25 mouse cellular contexts compared by ENCODE assay signal in genomic region chr15:97177806-97178205, GRCm38 (mm10).
A peak's percentile ranks its signal among the peaks of the same experiment; 100 is the strongest.
DNase-seq lines count a peak whose midpoint lies in the region; ATAC-seq and TF ChIP-seq lines count a peak whose summit lies in the region.
"Had no signal": no experiment of that assay in that cellular context is flagged by ENCODE, and none has a peak within 500 bp of the region (broad histone marks: within the 10 kb centered on the region; RNA-seq: fewer than 3 reads in every experiment).

No protein-coding gene starts in this region.

- no peaks in the 10 kb centered on the region for H3K36me3 ChIP-seq in embryonic facial prominence, embryonic 12.5 days
- H3K36me3 ChIP-seq in embryonic facial prominence, embryonic 10.5 days (replicated peaks): no peaks in the 10 kb centered on the region
- no peaks in the 10 kb centered on the region for H3K36me3 ChIP-seq in kidney, embryonic 15.5 days
- no peaks in the 10 kb centered on the region for H3K36me3 ChIP-seq in midbrain, embryonic 14.5 days (ENCODE audit: control insufficient read depth, insufficient read depth, low read length)
- no peaks in the 10 kb centered on the region for H3K36me3 ChIP-seq in midbrain, postnatal 0 days (ENCODE audit: insufficient read depth, low read length)
- H3K36me3 ChIP-seq: hindbrain, embryonic 10.5 days; liver, embryonic 15.5 days; neural tube, embryonic 13.5 days had no signal

- no peak overlapping the region for H3K9ac ChIP-seq in embryonic facial prominence, embryonic 12.5 days
- no peak overlapping the region for H3K9ac ChIP-seq in kidney, embryonic 15.5 days
- no peak overlapping the region for H3K9ac ChIP-seq in midbrain, embryonic 14.5 days (replicated peaks; ENCODE audit: low read length)
- no peak overlapping the region for H3K9ac ChIP-seq in midbrain, postnatal 0 days (replicated peaks; ENCODE audit: low read length, poor library complexity, severe bottlenecking)
- H3K9ac ChIP-seq: liver, embryonic 15.5 days; lung, embryonic 14.5 days; neural tube, embryonic 13.5 days had no signal

- no peaks in the 10 kb centered on the region for H3K9me3 ChIP-seq in embryonic facial prominence, embryonic 12.5 days
- no peaks in the 10 kb centered on the region for H3K9me3 ChIP-seq in embryonic facial prominence, embryonic 10.5 days
- no peaks in the 10 kb centered on the region for H3K9me3 ChIP-seq in kidney, embryonic 15.5 days (replicated peaks)
- H3K9me3 ChIP-seq in midbrain, embryonic 14.5 days (ENCODE audit: control insufficient read depth, low read length): no peaks in the 10 kb centered on the region
- H3K9me3 ChIP-seq in midbrain, postnatal 0 days (ENCODE audit: low read length): no peaks in the 10 kb centered on the region
- H3K9me3 ChIP-seq: hindbrain, embryonic 10.5 days; liver, embryonic 15.5 days; neural tube, embryonic 13.5 days had no signal

- no peak for TF ChIP-seq CTCF in midbrain, postnatal 0 days (IDR thresholded peaks at IDR 0.05)

- WGBS in embryonic facial prominence, embryonic 12.5 days: 43% methylated on average over 4 of the region's 4 CpGs
- 51% methylated on average over 4 of the region's 4 CpGs for WGBS in embryonic facial prominence, embryonic 10.5 days
- 54% methylated on average over 4 of the region's 4 CpGs for WGBS in kidney, embryonic 15.5 days
- 67% methylated on average over 4 of the region's 4 CpGs for WGBS in midbrain, embryonic 14.5 days
- WGBS in midbrain, postnatal 0 days: 67% methylated on average over 4 of the region's 4 CpGs

- H3K27me3 ChIP-seq in embryonic facial prominence, embryonic 12.5 days: no peaks in the 10 kb centered on the region
- no peaks in the 10 kb centered on the region for H3K27me3 ChIP-seq in embryonic facial prominence, embryonic 10.5 days (replicated peaks; ENCODE audit: low read depth, poor library complexity, severe bottlenecking)
- H3K27me3 ChIP-seq in kidney, embryonic 15.5 days: no peaks in the 10 kb centered on the region
- H3K27me3 ChIP-seq in midbrain, embryonic 14.5 days (ENCODE audit: control insufficient read depth, insufficient read depth, low read length): no peaks in the 10 kb centered on the region
- H3K27me3 ChIP-seq in midbrain, postnatal 0 days (ENCODE audit: insufficient read depth, low read length): no peaks in the 10 kb centered on the region
- H3K27me3 ChIP-seq: CH12.LX; liver, embryonic 15.5 days; neural tube, embryonic 13.5 days had no signal

- peaks cover 11% of the 10 kb centered on the region; the same call in 1 of the 2 replicates for H3K4me1 ChIP-seq in embryonic facial prominence, embryonic 12.5 days
- peaks cover 27% of the 10 kb centered on the region for H3K4me1 ChIP-seq in embryonic facial prominence, embryonic 10.5 days
- peaks cover 34% of the 10 kb centered on the region for H3K4me1 ChIP-seq in kidney, embryonic 15.5 days
- peaks cover 23% of the 10 kb centered on the region for H3K4me1 ChIP-seq in midbrain, embryonic 14.5 days (ENCODE audit: control insufficient read depth, insufficient read depth, low read length)
- H3K4me1 ChIP-seq in midbrain, postnatal 0 days (ENCODE audit: insufficient read depth, low read length): peaks cover 13% of the 10 kb centered on the region; the same call in 1 of the 2 replicates
- H3K4me1 ChIP-seq: liver, embryonic 15.5 days had no signal

- no peak for DNase-seq in embryonic facial prominence, embryonic 10.5 days (ENCODE audit: low spot score)
- no peak for DNase-seq in kidney, postnatal 36 days
- no peak for DNase-seq in midbrain, embryonic 14.5 days
- no peak for DNase-seq in midbrain, postnatal 0 days (ENCODE audit: low spot score)
- no peak for DNase-seq in urinary bladder, postnatal 36 days (ENCODE audit: low spot score in 2 of 2)
- DNase-seq: adrenal gland, adult 2 months; adrenal gland, postnatal 36 days; cerebellum, adult 18-20 months; cerebellum, postnatal 10 days; heart, postnatal 14 days; kidney, adult 9 months; kidney, postnatal 4 days; left cerebral cortex, postnatal 4 days; lung, embryonic 14.5 days; lung, postnatal 14 days; right cerebral cortex, postnatal 4 days had no signal

- H3K4me3 ChIP-seq in embryonic facial prominence, embryonic 12.5 days: no peak overlapping the region
- H3K4me3 ChIP-seq in embryonic facial prominence, embryonic 10.5 days: no peak overlapping the region
- H3K4me3 ChIP-seq in kidney, embryonic 15.5 days (replicated peaks): no peak overlapping the region
- H3K4me3 ChIP-seq in midbrain, embryonic 14.5 days (replicated peaks; ENCODE audit: low read depth, low read length): no peak overlapping the region
- H3K4me3 ChIP-seq in midbrain, postnatal 0 days (ENCODE audit: low read depth, low read length): no peak overlapping the region
- H3K4me3 ChIP-seq: hindbrain, embryonic 10.5 days; liver, embryonic 15.5 days; neural tube, embryonic 13.5 days had no signal

- peak overlapping the region; percentile 61; the same call in 1 of the 2 replicates for H3K27ac ChIP-seq in embryonic facial prominence, embryonic 12.5 days
- H3K27ac ChIP-seq in embryonic facial prominence, embryonic 10.5 days (replicated peaks): no peak overlapping the region
- peak overlapping the region; percentile 57 for H3K27ac ChIP-seq in kidney, embryonic 15.5 days
- H3K27ac ChIP-seq in midbrain, embryonic 14.5 days (replicated peaks; ENCODE audit: low read depth, low read length): peak overlapping the region; percentile 60; the same call in 1 of the 2 replicates
- H3K27ac ChIP-seq in midbrain, postnatal 0 days (ENCODE audit: low read depth, low read length): no peak overlapping the region
- H3K27ac ChIP-seq: hindbrain, embryonic 10.5 days; liver, embryonic 15.5 days had no signal

- H3K4me2 ChIP-seq in embryonic facial prominence, embryonic 12.5 days (replicated peaks): no peak overlapping the region
- H3K4me2 ChIP-seq in kidney, embryonic 15.5 days: no peak overlapping the region
- H3K4me2 ChIP-seq in midbrain, embryonic 14.5 days (ENCODE audit: low read length): no peak overlapping the region
- no peak overlapping the region for H3K4me2 ChIP-seq in midbrain, postnatal 0 days (ENCODE audit: low read depth, low read length, poor library complexity, severe bottlenecking)
- H3K4me2 ChIP-seq: liver, embryonic 15.5 days; lung, embryonic 14.5 days; neural tube, embryonic 13.5 days had no signal

- no peak for ATAC-seq in embryonic facial prominence, embryonic 12.5 days (ENCODE audit: insufficient number of reproducible peaks, insufficient read depth, low FRiP score, low TSS enrichment)
- ATAC-seq in kidney, embryonic 15.5 days (replicated peaks; ENCODE audit: low FRiP score): no peak
- ATAC-seq in midbrain, embryonic 14.5 days (ENCODE audit: low FRiP score, low TSS enrichment): no peak
- no peak for ATAC-seq in midbrain, postnatal 0 days (ENCODE audit: low FRiP score)
- ATAC-seq: activated CD4-positive, CD25-positive, alpha-beta regulatory T cell, adult 4 months; forebrain, embryonic 14.5 days; intestine, postnatal 0 days had no signal

Comparison
In these comparisons a context has a peak if more than half of its experiments do, and no peak if none do; other contexts are left out.
1. H3K27ac ChIP-seq: peak in embryonic facial prominence, embryonic 12.5 days (single experiment), kidney, embryonic 15.5 days (single experiment) and midbrain, embryonic 14.5 days (single experiment); none in embryonic facial prominence, embryonic 10.5 days (single experiment) and midbrain, postnatal 0 days (single experiment).